Mouse (Mus musculus): Measurements from ENCODE around the gene Opa1.

- TF ChIP-seq EP300 (IDR thresholded peaks at IDR 0.05; ENCODE audit: insufficient read depth, low read depth, low read length): no peak
- TF ChIP-seq POLR2A (IDR thresholded peaks at IDR 0.05; ENCODE audit: insufficient read depth, low read depth, low read length): no peak
- TF ChIP-seq CTCF (IDR thresholded peaks at IDR 0.05): no peak
These were observed 88.0 kb downstream of the Opa1 start for GRCm38 (mm10) chr16:29666991-29667701.

Measured in heart, adult 2 months (tissue).